Mouse (Mus musculus) adrenal gland (tissue): ENCODE measurements around the gene Cpt1c.

ENCODE experiments used
- intact Hi-C: fragments of 180-260 bp; cut with DNase I; formaldehyde crosslinking; loops from one replicate; pipeline ENCODE4 v1.15.1; 2025

Cpt1c gene

GRCm38 (mm10) chr7:44965975-44966374 lies 8.7 kb downstream of the Cpt1c start:
- intact Hi-C loops, result no loop called here

GRCm38 (mm10) chr7:44964990-44965389 lies 9.7 kb downstream of the Cpt1c start:
- intact Hi-C loops, result loop anchor here (5.0 kb wide), 1 partner anchor 38 kb away; the partner anchor contains the start of gene Ap2a1

GRCm38 (mm10) chr7:44962831-44963230 lies 11.8 kb downstream of the Cpt1c start:
- intact Hi-C loops, result loop anchor here (5.0 kb wide), 1 partner anchor 36 kb away; the partner anchor contains the start of gene Ap2a1

- intact Hi-C loops, result loop anchor here (5.0 kb wide), 1 partner anchor 35 kb away; the partner anchor contains the start of gene Ap2a1
Measured at GRCm38 (mm10) chr7:44962337-44962736, 12.3 kb downstream of the Cpt1c start.

GRCm38 (mm10) chr7:44960512-44960910 lies 14.1 kb downstream of the Cpt1c start:
- intact Hi-C loops, result loop anchor here (5.0 kb wide), 1 partner anchor 33 kb away; the partner anchor contains the start of gene Ap2a1

GRCm38 (mm10) chr7:44959874-44960511 lies 14.7 kb downstream of the Cpt1c start:
- intact Hi-C loops, result loop anchor here (5.0 to 10.0 kb wide), 2 partner anchors 33 to 55 kb away; partner anchors contain the start of gene Ap2a1

- intact Hi-C loops, result loop anchor here (10.0 kb wide), 1 partner anchor 54 kb away; no protein-coding TSS in a partner anchor
Measured at GRCm38 (mm10) chr7:44959281-44959680, 15.4 kb downstream of the Cpt1c start.

- intact Hi-C loops, result loop anchor here (10.0 kb wide), 1 partner anchor 53 kb away; no protein-coding TSS in a partner anchor
Measured at GRCm38 (mm10) chr7:44958208-44958607, 16.4 kb downstream of the Cpt1c start.

GRCm38 (mm10) chr7:44957183-44957835 lies 17.3 kb downstream of the Cpt1c start:
- intact Hi-C loops, result loop anchor here (10.0 kb wide), 1 partner anchor 53 kb away; no protein-coding TSS in a partner anchor

GRCm38 (mm10) chr7:44956266-44956665 lies 18.4 kb downstream of the Cpt1c start:
- intact Hi-C loops, result loop anchor here (10.0 kb wide), 1 partner anchor 51 kb away; no protein-coding TSS in a partner anchor

GRCm38 (mm10) chr7:44955628-44956027 lies 19.0 kb downstream of the Cpt1c start:
- intact Hi-C loops, result loop anchor here (10.0 kb wide), 1 partner anchor 51 kb away; no protein-coding TSS in a partner anchor

- intact Hi-C loops, result loop anchor here (10.0 kb wide), 1 partner anchor 49 kb away; no protein-coding TSS in a partner anchor
Measured at GRCm38 (mm10) chr7:44954091-44954885, 20.4 kb downstream of the Cpt1c start.

GRCm38 (mm10) chr7:44953561-44953960 lies 21.1 kb downstream of the Cpt1c start:
- intact Hi-C loops, result loop anchor here (10.0 kb wide), 1 partner anchor 49 kb away; no protein-coding TSS in a partner anchor

- intact Hi-C loops, result loop anchor here (10.0 kb wide), 1 partner anchor 48 kb away; no protein-coding TSS in a partner anchor
Measured at GRCm38 (mm10) chr7:44952611-44953306, 21.9 kb downstream of the Cpt1c start.

GRCm38 (mm10) chr7:44951960-44952359 lies 22.7 kb downstream of the Cpt1c start:
- intact Hi-C loops, result loop anchor here (10.0 kb wide), 1 partner anchor 47 kb away; no protein-coding TSS in a partner anchor

GRCm38 (mm10) chr7:44949922-44950321 lies 24.7 kb downstream of the Cpt1c start:
- intact Hi-C loops, result loop anchor here (10.0 kb wide), 1 partner anchor 45 kb away; no protein-coding TSS in a partner anchor

GRCm38 (mm10) chr7:44942904-44943303 lies 31.7 kb downstream of the Cpt1c start, which contains the start of gene Tsks:
Tsks (plus strand) TSS chr7:44943204.
- intact Hi-C loops, result no loop called here

- intact Hi-C loops, result no loop called here
Measured at GRCm38 (mm10) chr7:44938680-44939079, 36.0 kb downstream of the Cpt1c start.

GRCm38 (mm10) chr7:44929204-44930151 lies 45.2 kb downstream of the Cpt1c start, which contains the start of gene Ap2a1:
Ap2a1 (minus strand) TSS chr7:44929496.
- intact Hi-C loops, result loop anchor here (5.0 kb wide), 1 partner anchor 33 kb away; no protein-coding TSS in a partner anchor
